Mouse (Mus musculus) 416B (cell line): ENCODE data around the gene Fam131c.
A peak's percentile ranks its signal among the peaks of the same experiment; 100 is the strongest.

Experiments
- DNase-seq: peaks from one replicate; pipeline ENCODE4 v3.0.0; 2011; ENCODE audit warnings: low read depth

Gene Fam131c

DNA sequence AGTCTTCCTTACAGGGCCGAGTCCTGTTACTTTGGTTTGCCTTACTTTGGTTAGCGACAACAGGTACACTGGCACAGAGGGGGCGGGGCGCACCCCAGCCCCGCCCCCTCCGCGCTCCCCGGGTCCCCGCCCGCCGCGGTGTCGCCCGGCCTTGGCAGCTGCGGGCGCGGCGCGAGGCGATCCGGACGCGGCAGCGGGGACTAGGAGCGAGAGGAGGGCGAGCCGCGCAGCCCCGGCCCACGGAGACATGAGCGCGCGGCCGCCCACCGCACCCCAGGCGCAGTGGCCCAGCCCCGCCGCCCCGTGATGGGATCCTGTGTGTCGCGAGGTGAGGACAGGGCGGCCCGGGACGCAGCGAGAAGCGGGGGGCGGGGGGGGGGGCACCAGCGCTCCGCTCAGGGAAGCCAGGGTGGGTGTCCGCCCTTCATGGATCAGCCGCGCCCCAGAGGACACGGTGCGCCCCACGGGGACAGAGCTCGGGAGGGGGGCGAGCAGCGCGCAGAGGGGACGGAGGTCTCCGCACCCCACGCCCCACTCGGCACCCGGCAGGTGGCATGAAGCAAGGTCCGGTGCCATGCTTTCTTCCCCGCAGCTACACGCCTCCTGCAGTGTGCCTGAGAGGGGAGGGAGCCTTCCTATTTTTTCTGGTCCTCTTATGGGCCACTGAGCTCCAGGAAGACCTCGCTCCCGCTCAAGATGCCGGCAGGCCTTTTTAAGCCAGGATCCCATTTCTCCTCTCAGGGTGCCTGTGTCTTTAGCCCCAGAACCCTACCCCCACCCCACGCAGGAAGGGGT, at the start of gene Fam131c:
Fam131c (plus strand) TSS at position 224 of the 795 bp plus-strand sequence.
- DNase-seq = no peak

GRCm38 (mm10) chr4:141322526-141322925, 45.5 kb upstream of the Fam131c start:
- DNase-seq = peak; percentile 35

- DNase-seq = no peak
Observed at GRCm38 (mm10) chr4:141324771-141325191, 43.2 kb upstream of the Fam131c start.

DNA sequence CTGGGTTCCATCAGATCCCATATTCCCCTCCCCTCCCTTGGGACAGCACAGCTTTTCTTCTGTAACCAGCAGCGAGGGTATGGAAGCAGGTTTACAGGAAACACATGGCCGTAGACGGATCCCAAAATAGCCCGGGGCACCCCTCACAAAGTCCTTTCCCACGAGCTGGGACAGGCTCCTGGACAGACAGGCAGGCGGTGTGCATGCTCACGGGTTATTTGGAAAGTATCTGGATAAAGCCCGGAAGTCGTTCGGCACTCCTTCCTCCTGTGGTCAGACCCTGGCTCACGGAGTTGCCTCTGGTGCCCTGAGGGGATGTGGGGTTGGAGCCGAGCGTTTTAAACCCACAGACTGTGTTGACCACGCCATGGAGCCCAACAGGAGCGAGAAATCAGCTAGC, 42.4 kb upstream of the Fam131c start:
- DNase-seq = no peak

- no peak for DNase-seq
Observed at GRCm38 (mm10) chr4:141327075-141327474, 40.9 kb upstream of the Fam131c start.

GRCm38 (mm10) chr4:141328742-141329141, 39.3 kb upstream of the Fam131c start:
- no peak for DNase-seq

- peak; percentile 34 for DNase-seq
Observed at GRCm38 (mm10) chr4:141329968-141330367, 38.1 kb upstream of the Fam131c start.

GRCm38 (mm10) chr4:141331446-141331845, 36.6 kb upstream of the Fam131c start:
- no peak for DNase-seq

DNA sequence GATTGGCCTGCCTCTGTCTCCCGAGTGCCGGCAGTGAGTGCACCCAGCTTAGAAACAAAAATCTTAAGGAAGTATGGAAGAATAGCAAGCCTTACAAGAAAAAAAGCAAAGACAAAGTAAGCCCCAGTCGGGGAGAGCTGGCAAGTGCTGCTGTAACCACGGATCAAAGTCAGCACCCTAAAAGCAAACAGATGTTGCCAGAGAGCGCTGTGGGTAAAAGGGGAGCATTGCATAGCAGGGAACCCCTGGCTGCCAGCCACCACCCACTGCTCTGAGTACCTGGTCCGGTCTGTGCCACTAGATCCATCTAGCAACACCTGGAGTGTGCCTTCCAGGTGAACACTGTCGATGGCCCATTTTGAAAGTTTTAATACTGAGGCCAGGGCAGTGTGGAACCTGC, 35.8 kb upstream of the Fam131c start:
- DNase-seq = no peak

- DNase-seq = no peak
Observed at GRCm38 (mm10) chr4:141334695-141335094, 33.3 kb upstream of the Fam131c start.

GRCm38 (mm10) chr4:141335263-141335796, 32.7 kb upstream of the Fam131c start:
- no peak for DNase-seq

DNA sequence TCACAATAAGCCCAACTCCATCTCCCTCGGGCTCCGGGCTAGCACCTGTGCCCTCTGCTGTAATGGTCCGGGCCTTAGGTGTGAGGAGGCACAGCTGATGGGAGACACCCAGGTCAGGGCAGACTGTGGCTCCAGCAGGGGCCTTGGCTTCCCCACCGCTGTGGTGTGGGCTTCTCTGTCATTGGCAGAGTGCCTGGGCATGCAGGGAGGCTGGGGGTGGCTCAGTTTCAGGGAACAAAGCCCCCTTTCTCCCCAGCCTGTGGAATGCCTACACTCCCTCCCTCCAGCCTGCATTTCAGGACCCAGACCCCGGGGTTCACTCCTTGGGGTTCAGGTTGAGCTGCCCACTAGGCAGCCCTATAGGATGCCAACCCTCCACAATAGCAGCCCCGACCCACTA, 31.8 kb upstream of the Fam131c start:
- DNase-seq = no peak

- DNase-seq = no peak
Observed at GRCm38 (mm10) chr4:141337986-141338385, 30.0 kb upstream of the Fam131c start.

DNA sequence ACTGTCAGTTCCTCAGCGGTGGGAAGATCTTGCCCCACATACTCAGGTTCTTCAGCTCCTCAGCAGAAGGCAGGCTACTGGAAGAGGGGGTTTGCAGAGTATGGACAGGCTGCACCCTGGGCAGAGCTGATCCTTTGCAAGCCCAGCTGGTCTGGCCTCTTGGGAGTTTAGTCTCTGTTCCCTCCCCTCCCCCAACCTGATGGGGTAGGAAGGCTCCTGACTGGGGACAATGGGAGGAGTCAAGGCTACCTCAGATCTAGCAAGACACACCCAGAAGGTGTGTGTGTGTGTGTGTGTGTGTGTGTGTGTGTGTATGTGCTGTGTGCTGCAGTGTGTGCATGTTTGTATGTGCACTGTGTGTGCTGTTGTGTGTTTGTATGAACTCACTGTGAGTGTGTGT, 29.2 kb upstream of the Fam131c start:
- no peak for DNase-seq

GRCm38 (mm10) chr4:141341477-141341876, 26.5 kb upstream of the Fam131c start:
- no peak for DNase-seq

DNA sequence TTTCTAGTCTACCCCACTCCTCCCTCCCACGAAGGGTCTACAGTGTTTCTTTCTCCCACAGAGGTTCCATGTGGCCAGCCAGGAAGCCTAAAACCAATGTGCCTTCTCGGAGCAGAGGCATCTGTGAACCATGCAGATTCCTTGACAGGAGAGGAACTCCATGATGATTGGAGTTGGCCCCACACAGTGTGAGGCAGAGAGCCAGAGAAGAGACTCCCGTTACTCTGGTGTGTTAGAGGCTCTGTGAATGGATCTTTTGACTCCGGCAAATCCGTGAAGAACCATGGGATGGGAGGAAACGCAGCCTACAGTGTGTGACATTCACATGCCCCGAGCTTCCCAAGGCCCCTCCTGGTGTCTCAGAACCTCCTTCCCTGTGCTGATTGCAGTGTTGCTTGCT, 24.5 kb upstream of the Fam131c start:
- DNase-seq = no peak

GRCm38 (mm10) chr4:141345219-141345618, 22.8 kb upstream of the Fam131c start:
- DNase-seq = peak; percentile 21

DNA sequence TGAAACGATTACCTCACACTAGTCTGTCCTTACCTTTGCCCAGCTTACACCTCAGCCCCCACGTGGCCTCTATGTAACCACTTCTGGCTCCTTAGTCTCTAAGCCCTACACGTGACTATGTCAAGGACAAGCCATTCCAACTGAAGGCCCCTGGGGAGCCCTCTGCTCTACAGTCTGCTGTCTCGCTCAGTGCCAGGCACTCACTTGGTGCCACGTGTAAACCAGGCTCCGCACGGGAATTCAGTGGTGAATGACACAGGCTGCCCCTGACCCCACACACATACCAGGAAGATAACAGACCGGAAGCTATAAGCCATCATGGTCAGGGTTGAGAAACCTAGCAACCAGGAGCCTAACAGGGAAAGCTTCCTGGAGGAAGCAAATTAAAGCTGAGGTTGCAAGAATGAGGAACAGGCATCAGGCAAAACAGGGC, 20.6 kb upstream of the Fam131c start:
- peak; percentile 73 for DNase-seq

GRCm38 (mm10) chr4:141348616-141349015, 19.4 kb upstream of the Fam131c start:
- DNase-seq = no peak

GRCm38 (mm10) chr4:141350015-141350414, 18.0 kb upstream of the Fam131c start:
- no peak for DNase-seq

- DNase-seq = no peak
Observed at GRCm38 (mm10) chr4:141351972-141352371, 16.0 kb upstream of the Fam131c start.

GRCm38 (mm10) chr4:141352986-141353385, 15.0 kb upstream of the Fam131c start:
- DNase-seq = no peak

DNA sequence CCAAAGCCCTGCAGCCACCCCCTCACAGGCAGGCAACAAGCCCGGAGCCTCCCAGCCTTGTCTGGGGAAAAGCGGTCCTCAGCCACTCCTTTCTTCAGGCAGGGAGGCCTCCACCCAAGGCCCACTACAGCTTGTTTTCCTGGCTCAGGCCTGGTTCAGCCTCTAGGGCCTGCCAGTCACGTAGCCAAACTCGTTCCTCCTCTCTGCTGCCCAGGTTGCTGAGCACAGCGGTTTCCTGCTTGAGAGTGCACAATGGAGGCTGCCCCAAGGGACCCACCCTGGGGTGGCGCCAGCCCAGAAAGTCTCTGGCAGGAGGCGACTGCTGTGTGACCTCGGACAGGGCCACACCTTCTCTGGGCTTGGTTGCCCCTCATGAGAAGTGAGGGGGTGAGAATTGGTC, 14.2 kb upstream of the Fam131c start:
- no peak for DNase-seq

GRCm38 (mm10) chr4:141357811-141358210, 10.2 kb upstream of the Fam131c start:
- no peak for DNase-seq
